Mouse (Mus musculus) left cerebral cortex, postnatal 14 days (tissue): ENCODE data around the gene Vwa5b2. TPM values are rescaled to one million over a fixed set of nuclear protein-coding genes. Genes with fewer than 3 reads are reported as not detected.

Experiments used
- DNase-seq, 2 experiments: peaks; one replicate each; pipeline ENCODE4 v3.0.0; 2021 to 2022; ENCODE audit warnings: low spot score in 2 of 2, mixed read lengths in 1 of 2
- intact Hi-C: fragments of 180-260 bp; cut with DNase I; formaldehyde crosslinking; loops from one replicate; pipeline ENCODE4 v1.15.1; 2025
- total RNA-seq, 2 experiments: library from RNA; stranded (reverse); gene quantifications; 2 replicates each; pipeline ENCODE4 v1.2.3; 2021

The Vwa5b2 gene
- total RNA-seq, 2 experiments from 2014 or later, result 58.6 to 63.8 TPM

DNA sequence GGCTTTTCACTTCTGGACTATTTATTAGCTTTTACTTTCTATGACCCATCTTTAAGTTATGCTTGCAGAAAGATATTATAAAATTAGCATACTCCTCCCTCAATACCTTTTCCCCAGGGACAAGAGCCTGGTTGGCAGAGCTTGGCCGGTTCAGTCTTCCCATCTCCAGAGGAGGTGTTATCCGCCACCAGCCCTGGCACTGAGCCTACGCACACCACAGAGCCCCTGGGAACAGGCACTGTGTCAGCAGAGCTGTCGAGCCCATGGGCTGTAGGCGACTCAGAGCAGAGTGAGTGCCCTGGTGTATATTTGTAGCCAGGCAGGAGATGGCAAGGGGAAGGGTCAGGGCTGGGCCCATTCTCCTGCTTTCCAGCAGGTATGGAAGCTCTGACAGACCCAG lies 11.2 kb downstream of the Vwa5b2 start:
- intact Hi-C loops, result no loop called here
- DNase-seq, result no peak

- intact Hi-C loops, result no loop called here
- no peak for DNase-seq
Measured at GRCm38 (mm10) chr16:20604705-20605104, 15.4 kb downstream of the Vwa5b2 start.

DNA sequence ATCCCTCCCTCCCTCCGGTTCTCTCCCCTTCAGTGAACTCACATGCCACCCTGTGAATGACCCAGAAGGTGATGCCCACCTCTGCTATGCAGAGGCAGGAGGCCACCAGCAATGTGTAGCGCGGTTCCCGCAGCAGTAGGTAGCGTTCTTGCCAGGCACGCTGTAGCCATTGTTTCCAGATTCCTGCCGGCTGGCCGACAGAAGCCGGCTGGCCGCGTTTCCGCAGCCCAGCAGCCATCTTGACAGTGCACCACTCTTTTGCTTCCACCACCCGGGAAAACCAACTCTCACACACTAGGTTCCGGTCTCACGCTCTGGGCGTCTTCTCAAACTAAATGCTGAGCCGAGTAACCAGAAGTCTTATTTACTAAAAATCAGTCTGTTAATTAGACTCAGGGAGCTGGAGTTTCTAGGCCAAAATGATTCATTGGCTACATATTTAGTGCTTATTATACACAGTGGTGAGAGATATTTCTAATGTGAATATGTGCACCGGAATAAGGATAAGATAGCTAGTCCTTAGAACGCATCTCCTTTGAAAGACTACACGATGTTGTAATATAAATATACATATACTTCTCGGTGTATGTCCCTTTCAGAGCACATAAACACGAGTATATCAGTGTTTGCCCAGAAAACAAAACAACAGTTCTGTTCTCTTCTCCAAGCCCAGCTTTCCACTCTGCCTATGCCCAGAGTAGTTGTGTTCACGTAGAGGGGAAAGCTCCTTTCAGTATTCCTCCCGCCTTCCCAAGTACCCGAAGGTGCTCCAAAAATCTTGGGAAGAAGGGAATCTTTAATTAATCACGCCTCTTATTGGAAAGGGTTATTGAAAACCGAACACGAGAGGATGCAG lies 21.5 kb downstream of the Vwa5b2 start:
- peak; percentile 78 to 80 for DNase-seq
- intact Hi-C loops, result loop anchor here (5.0 kb wide), 1 partner anchor 42 kb away; the partner anchor contains the start of gene Psmd2

DNA sequence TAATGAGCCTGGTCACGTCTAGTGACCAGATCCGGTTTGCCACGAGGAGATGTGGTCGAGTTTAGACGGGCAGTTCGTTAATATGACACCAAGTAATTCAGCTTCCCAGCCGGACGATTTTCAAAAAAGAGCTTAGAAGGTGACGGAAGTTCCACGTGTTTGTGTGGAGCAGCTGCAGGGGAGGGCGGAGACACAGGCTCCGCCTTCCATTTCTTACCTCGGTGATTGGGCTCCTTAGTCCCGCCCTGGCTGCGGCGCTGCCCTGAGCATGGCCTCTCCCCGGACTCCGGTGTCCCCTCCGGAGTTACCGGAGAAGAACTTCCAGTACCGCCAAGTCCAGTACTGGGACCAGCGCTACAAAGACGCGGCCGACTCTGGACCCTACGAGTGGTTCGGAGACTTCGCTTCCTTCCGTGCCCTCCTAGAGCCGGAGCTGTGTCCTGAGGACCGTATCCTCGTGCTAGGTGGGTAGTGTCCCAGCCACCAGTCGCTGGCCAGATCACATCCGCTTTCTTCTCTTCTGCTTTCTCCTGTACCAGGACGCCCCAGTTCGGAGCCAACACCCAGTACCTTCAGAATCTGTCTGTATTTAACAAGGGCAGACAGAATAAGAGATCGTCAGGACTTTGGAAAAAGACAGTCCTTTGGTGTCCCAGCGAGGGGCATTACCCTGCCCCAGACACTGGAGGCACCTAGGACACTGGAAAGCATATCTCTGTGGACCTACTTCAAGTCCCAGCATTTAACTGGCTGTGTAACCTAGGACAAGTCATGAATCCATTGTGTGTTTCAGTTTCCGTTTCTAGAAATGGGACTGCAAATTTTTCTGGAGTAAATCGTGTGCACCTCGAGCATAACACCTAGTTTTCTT lies 22.3 kb downstream of the Vwa5b2 start, which contains the start of the genes Eef1akmt4, Gm49333 and Alg3:
Gene Eef1akmt4, plus strand, starts transcription at position 237 of the 871 bp plus-strand sequence.
Gene Gm49333, plus strand, starts transcription at position 254 of the 871 bp plus-strand sequence.
Gene Alg3, minus strand, starts transcription at position 379 of the 871 bp plus-strand sequence.
- intact Hi-C loops, result loop anchor here (5.0 kb wide), 1 partner anchor 41 kb away; the partner anchor contains the start of gene Psmd2
- peak; percentile 77 to 88 for DNase-seq

- intact Hi-C loops, result no loop called here
- no peak for DNase-seq
Measured at GRCm38 (mm10) chr16:20619541-20620398, 30.5 kb downstream of the Vwa5b2 start.

DNA sequence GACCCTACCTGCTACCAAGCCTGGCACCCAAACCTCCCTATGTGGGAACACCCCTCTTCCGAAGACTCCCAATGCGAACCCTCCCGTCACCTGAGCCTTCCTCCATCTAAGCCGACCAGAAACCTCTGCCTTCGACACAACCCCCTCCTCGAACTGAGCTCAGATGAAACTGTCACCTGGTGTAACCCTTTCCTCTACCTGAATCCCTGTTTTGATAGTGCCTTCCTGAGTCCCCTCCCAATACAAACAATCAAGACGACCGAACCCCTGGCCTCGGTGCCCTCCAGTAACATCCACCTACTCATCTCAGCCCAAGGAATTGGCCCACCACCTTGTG lies 31.1 kb downstream of the Vwa5b2 start:
- intact Hi-C loops, result no loop called here
- no peak for DNase-seq

DNA sequence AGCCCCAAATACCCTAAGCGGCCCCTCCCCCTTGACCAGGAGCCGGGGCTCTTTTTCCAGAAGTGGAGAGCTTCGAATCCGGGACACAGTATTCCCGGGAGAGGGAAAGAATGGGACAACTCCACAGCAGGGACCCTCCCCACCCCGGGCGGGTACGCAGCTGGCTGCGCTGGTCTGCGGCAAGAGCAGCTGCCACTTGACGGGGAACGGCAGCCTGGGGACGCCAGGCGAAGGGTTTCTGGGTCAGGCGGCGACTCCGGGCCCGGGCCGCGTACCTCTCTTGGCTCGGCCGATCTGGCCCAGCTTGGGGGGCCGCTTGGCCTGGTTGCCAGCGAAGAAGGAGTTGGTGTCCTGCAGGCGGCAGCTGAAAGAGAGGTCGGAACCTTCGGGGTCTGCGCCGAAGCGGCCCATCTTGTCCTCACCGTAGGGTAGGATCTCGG lies 31.5 kb downstream of the Vwa5b2 start:
- no peak for DNase-seq
- intact Hi-C loops, result no loop called here

- peak; percentile 24 to 47 for DNase-seq
- intact Hi-C loops, result no loop called here
Measured at GRCm38 (mm10) chr16:20621191-20621990, 32.1 kb downstream of the Vwa5b2 start, which contains the start of gene Camk2n2. Gene Camk2n2, minus strand, starts transcription at chr16:20621287.

GRCm38 (mm10) chr16:20621991-20622685 lies 32.9 kb downstream of the Vwa5b2 start:
- intact Hi-C loops, result no loop called here
- DNase-seq, result peak; percentile 74 to 75

DNA sequence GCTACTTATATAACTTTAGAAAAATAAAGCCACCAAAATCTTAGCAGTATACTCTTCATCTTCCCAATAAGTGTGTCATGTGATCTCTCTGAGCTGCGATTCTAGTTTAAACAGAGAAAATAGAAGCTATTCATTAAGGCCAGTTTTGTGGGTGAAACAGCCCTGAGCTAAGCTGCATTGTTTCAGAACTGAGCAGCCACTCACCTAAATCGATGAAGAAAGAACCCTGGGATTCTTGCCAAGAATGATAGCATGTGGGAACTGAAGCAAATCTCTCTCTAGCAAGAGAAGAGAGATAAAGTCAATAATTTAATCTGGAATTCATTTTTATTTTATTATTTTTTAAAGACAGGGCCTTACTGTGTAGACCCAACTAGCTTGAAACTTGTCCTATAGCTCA lies 33.9 kb downstream of the Vwa5b2 start:
- intact Hi-C loops, result no loop called here
- no peak for DNase-seq

DNA sequence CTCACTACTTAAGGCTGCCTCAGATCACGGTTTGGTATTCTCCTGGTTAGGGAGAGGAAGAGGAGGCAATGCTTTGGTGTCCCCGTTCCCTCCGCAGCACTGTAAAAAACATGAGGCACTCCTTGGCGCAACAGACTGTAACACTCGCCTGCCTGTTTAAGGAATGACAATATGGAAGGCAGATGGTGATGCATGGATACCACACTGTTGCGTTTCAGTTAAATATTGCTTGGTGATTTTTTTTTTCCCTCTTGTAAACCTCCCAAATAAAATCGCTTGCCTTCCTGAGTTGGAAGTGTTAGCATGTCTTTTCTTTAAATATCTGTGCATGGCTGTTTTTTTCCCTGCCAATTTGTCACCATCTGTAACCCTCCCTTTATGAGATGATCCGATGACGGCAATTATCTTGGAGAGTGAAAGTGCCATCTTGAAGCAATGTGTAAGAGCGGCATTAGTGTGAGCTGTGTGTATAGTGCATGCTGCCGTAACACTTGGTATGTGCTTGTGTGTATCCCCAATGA lies 39.7 kb downstream of the Vwa5b2 start:
- intact Hi-C loops, result no loop called here
- peak; percentile 47 to 60 for DNase-seq

GRCm38 (mm10) chr16:20629731-20630634 lies 40.7 kb downstream of the Vwa5b2 start, which contains the start of gene Ece2:
Gene Ece2, plus strand, starts transcription at chr16:20629828.
- intact Hi-C loops, result no loop called here
- peak in 1 of 2 experiments; percentile 30 for DNase-seq

- DNase-seq, result no peak
- intact Hi-C loops, result no loop called here
Measured at GRCm38 (mm10) chr16:20637410-20637809, 48.1 kb downstream of the Vwa5b2 start.

DNA sequence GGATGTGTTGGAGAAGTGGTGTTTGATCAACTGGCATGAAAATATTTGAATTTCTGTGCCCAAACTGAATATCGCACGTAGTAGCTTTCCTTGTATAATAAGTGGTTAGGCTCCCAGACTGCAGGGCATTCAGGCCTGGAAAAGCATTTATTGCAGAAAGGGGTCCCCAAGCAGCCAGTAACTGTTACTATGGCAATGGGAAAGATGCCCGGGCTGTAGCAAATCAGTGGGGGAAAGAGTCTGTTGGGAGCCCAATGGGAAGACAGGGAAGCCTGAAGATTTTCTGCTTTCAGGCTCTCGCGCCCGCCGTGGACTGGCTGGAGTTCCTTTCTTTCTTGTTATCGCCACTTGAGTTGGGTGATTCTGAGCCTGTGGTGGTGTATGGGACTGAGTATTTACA lies 49.1 kb downstream of the Vwa5b2 start:
- intact Hi-C loops, result no loop called here
- DNase-seq, result peak; percentile 69

GRCm38 (mm10) chr16:20642161-20642560 lies 52.9 kb downstream of the Vwa5b2 start:
- intact Hi-C loops, result loop anchor here (5.0 kb wide), 2 partner anchors 125 to 145 kb away; partner anchors contain the start of genes Dvl3 and Eif2b5
- DNase-seq, result peak; percentile 83 to 84

- intact Hi-C loops, result loop anchor here (5.0 kb wide), 2 partner anchors 127 to 147 kb away; partner anchors contain the start of genes Dvl3 and Eif2b5
- no peak for DNase-seq
Measured at GRCm38 (mm10) chr16:20643911-20644310, 54.6 kb downstream of the Vwa5b2 start.
